Mouse (Mus musculus): Measurements from ENCODE around the gene Zfp764.
"Not testable (repeated sequence)": the region's sequence is repeated elsewhere in the genome, so short reads cannot be mapped to it uniquely, and the experiment has no call there.

Gene Zfp764

DNA sequence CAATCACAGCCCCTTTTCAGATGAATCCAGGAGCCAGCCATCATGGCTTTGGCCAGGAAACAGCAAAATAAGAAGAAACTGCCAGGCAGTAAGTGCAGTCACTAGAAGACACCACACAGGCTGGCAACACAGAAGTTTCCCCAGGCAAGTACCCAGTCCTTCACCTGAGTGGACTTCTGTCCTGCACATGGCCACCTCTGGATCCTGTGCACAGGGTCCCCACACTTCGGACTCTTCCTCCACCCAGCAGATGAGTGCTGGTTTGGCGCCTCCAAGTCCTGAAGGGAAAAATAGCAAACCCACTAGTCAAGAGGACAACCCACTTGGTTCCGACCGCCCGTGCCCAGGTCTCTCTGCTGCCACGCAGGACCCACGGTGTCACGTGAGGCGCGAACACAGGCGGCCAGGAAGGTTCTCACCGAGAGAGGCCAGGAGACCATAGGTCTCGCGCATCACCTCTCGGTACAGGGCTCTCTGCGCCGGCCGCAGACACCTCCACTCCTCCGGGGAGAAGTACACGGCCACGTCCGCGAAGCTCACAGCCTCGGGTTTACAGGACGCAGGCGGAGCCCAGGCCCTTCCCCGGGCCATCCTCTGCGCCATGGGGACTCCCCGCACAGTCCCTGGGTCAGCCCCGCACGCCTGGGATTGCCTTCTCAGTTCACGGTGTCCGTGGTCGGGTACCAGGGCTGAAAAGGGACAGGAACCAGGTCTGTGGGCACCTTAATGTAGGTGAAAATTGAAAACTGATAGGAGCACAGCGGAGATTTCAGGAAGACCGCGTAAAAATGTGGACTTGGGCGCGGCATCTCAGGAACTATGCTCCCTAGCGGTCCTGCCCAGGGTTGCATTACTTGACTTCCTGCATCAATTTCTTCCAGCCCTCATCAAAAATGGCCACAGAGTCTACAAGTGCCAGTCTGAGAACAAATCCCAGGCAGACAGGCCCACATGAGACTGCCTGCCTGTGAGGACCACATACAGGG, at the start of gene Zfp764:
TSS of gene Zfp764 (minus strand) at position 821 of the 986 bp plus-strand sequence.
- peak; percentile 92 for ATAC-seq (ENCODE audit: low TSS enrichment)

DNA sequence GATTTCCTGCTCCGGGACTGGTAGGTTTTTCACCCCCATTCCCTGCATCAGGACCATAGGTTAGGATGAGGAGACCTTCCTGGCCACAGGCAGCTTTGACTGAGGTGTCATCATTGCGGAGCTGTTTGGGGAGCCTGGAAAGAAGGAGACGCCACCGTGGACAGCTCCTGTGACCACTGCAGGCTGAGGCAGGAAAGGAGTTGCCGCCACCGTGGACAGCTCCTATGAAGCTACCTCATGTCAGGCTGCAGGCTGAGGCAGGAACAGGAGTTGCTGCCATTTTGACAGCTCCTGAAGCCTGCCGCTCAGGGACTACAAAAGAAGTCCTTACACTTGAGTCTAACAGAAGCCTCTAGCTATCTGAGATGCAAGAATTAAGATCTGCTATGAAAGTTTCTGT, 48.3 kb upstream of the Zfp764 start:
- ATAC-seq (ENCODE audit: low TSS enrichment): no peak

DNA sequence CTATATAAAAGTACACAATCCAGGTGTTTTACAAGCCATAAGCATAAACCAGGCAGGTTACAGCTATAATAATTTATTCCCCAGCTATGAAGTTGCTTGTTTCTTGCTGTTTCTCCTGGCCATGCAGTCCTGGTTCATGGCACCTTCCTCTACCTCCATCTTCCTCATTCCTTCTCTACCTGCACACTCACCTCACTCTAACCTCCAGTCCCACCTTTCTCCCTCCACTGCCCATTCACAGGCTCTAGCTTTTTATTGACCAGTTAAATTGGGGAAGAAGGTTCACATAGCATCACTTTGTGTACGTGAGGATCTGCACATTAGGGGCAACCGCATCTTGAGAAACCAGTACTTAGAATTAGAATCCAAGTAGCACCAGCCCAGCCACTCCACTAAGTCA, 46.4 kb upstream of the Zfp764 start:
- ATAC-seq (ENCODE audit: low TSS enrichment): no peak

DNA sequence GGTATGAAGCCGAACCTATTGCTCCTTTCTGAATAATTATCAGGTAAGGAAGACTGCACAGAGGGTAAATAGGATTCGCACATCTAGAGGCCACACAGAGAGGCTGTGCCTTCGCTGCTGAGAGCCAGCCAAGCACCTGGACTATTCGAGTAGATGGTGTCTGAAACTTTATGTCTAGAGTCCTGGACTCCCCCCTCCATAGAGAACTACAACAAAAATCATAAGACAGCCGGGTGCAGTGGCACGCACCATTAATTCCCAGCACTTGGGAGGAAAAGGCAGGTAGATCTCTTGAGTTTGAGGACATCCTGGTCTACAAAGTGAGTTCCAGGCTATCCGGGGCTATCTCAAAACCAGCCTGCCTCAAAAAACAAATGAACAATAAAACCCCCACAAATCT, 43.3 kb upstream of the Zfp764 start:
- no peak for ATAC-seq (ENCODE audit: low TSS enrichment)

DNA sequence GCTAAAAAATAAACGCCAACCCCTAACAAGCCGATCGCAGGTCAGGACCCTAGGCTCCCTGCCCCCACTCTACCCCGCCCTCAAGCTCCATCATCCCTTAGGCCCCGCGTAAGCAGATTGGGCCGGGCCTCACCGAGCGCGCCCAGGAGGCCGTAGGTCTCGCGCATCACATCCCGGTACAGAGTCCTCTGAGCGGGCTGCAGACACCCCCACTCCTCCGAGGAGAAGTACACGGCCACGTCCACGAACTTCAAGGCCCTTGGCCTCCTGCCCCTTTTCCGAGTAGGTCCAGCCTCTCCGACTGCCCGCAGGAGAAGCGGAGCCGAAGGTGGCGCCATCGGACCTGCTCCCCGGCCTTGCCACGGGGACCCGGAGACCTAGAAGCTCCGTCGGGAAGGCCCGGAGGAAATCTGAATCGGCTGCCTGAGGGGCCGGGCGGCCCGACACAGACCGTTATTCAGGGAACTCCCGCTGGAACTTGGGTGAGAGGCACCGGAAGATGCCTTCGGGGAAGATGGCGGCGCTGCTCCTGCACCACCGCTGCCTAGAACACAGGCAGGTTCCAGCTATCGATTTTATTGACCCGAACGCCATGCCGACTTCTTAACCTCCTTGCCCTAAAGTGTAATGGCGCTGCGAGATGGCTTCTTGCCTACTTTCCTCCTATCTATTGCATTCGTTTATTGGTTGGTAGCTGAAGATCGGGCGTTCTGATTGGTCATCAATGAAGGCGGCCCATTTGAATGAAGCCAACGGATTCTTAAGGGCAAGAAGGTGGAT, 42.1 kb upstream of the Zfp764 start, which contains the start of gene Zfp689:
TSS of gene Zfp689 (minus strand) at position 638 of the 780 bp plus-strand sequence.
- peak; percentile 82 for ATAC-seq (ENCODE audit: low TSS enrichment)

DNA sequence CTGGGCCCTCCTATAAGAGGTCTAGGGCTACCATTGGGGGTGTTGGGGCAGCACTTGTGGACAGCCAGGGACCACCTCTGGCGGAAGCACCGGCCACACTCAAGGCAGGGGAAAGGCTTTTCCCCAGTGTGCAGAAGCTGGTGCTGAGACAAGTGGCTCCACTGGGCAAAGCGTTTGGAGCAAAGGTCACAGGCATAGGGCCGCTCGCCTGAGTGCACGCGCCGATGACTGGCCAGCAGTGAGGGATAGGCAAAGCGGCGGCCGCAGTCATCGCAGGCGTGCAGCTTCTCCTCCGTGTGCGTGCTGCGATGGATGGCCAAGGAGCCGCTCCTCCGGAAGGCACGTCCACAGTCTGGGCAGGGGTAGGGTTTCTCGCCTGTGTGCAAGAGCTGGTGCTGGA, 37.4 kb upstream of the Zfp764 start:
- ATAC-seq (ENCODE audit: low TSS enrichment): no peak

DNA sequence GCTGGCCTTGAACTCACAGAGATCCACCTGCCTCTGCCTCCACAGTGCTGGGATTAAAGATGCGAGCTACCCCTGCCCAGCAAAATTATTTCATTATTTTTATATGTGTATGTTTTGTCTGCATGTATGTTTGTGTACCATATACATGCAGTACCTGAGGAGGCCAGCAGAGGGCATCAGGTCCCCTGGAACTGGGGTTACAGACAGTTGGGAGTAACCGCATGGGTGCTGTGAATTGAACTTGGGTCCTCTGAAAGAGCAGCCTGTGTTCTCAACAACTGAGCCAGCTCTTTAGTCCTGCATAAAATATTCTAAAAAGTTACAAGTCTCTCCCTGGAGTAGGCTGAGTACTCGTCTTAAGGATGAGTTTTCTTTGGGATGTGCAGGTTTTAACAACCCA, 31.1 kb upstream of the Zfp764 start:
- no peak for ATAC-seq (ENCODE audit: low TSS enrichment)

DNA sequence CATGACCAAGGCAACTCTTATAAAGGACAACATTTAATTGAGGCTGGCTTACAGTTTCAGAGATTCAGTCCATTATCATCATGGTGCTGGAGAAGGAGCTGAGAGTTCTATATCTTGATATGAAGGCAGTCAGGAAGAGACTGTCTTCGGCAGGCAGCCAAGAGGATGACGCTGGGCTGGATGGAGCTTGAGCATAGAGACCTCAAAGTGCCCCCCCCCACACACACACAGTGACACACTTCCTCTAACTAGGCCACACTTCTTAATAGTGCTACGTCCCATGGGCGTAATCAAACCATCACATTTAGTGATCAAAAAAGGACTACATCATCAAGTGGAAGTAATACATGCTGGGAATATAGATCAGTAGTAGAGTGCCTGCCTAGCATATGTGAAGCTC, 28.6 kb upstream of the Zfp764 start:
- no peak for ATAC-seq (ENCODE audit: low TSS enrichment)

DNA sequence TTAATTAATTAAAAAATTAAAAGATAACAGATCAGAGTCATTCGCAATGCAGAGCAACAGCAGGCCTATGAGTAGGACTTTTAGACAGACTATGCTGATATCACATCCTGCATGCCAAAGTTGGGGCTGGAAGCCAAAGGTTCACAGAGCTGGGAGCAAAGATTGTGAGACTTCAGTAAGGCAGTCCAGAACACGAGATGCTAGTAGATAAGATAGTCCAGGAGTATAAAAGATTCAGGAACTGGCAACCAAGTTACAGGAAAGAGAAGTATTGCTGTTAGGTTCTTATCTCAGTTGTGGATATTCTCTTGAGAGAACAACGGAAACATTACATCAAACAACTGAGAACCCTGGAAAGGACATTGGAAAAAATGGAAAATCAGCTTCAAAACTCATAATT, 19.7 kb upstream of the Zfp764 start:
- ATAC-seq (ENCODE audit: low TSS enrichment): no peak

DNA sequence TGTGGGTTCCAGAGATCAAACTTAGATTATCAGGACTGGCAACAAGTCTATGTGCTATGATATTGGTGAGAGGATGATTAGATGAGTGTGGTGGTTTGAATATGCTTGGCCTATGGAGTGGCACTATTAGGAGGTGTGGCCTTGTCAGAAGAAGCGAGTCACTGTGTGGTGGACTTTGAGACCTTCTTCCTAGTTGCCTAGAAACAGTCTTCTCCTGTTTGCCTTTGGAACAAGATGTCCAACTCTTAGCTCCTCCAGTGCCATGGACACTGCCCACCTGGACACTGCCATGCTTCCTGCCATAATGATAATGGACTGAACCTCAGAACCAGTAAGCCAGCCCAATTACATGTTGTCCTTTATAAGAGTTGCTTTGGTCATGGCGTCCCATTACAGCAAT, 19.3 kb upstream of the Zfp764 start:
- ATAC-seq (ENCODE audit: low TSS enrichment): no peak

DNA sequence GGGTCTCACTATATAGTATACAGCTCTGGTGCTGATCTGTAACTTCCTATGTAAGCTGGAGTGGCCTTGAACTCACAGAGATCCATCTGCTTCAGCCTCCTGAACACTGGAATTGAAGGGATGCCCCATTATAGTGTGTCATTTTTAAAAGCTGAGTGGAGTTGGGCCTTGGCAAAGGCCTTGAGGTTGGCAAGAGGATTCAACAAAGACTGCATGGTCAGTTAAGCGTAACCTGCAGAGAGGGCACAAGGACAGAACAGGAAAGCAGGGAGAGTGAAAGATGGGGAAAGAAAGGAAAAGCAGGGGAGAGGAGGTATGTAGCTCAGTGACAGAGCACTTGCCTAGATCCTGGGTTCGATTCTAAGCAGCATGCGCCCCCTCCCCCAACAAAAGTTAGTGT, 18.7 kb upstream of the Zfp764 start:
- no peak for ATAC-seq (ENCODE audit: low TSS enrichment)

DNA sequence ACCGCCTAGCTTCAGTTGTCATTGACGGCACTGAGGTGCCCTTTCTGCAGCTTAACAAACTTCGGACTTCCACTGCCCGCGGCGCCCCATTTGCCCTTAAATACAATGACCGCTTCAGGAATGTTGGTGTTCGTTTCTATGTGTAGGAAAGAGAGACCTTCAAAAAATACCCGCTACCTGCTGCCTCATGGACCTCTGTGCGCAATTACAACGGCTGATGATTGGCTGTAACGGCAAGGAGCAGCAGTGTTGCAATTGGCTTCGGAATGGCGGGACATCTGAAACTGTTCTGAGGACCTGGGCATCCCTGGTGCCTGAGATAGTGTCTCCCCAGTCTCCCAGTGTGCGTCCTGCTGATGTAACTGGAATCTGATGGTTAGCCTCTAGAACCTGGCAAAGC, 15.6 kb upstream of the Zfp764 start:
- ATAC-seq (ENCODE audit: low TSS enrichment): peak; percentile 88; the same call in 1 of the 2 replicates

DNA sequence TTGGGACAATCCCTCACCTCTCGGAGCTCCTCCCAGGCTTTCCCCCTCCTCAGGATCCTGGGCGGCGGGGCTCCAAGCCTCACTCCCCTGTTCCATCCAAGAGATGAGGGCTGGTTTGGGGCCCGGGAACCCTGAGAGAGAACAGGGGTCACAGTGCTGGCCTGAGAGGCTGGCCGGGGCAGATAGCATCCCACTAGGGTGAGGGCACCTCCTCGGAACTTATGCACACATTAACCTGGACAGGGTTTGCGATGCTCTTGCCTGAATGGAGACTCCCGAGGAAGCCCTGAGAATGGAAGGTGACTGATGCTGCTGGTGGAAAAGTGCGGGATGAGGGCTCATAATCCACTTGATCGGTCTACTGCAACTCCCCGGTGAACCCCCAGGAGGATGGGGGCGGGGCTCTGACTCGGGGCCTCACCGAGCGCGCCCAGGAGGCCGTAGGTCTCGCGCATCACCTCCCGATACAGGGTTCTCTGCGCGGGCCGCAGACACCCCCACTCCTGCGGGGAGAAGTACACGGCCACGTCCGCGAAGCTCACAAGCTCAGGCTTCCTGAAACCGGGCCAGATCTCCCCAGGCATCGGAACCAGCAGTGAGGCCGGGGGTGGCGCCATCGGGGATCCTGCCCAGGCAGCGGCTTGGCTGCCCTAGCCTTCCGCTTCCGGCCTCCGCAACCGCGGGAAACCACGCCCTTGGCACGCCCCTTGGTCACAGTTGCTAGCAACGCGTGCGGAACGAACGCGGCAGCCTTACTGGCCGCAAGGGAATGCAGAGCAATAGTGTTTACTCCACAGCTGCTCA, 15.0 kb upstream of the Zfp764 start, which contains the start of gene Zfp688:
TSS of gene Zfp688 (minus strand) at position 681 of the 804 bp plus-strand sequence.
- peak; percentile 91 for ATAC-seq (ENCODE audit: low TSS enrichment)

DNA sequence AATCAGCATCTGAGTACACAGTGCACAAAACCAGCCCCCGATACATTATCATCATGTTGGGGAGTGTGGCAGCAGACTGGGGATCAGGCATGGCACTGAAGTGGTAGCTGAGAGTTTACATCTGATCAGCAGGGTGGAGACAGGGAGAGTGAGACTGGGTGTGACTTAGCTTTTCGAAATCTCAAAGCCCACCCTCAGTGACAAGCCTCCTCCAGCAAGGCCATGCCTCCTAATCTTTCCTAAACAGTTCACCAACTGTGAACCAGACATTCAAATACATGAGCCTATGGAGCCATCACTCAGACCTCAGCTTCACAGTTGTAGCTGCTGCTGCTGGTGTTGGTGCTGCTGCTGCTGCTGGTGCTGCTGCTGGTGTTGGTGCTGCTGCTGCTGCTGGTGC, 4.8 kb upstream of the Zfp764 start:
- no peak for ATAC-seq (ENCODE audit: low TSS enrichment)

DNA sequence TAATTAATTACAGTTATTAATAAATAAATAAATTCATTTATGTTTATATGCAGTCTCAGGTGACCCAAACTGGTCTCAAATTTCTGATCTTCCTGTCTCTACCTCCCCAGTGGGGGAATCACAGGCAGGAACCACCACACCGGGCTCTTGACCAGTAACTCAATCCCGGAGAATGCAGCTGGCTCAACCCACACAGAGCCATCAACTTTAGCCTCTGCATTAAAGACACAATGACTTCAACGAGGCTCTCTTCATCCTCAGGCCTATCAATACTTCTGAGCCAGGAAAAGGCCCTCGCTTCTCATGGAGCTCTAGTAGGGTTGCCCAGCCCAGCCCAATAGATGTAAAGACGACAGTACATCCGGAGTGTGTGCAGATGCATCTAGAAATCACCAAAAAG, 2.5 kb downstream of the Zfp764 start:
- ATAC-seq (ENCODE audit: low TSS enrichment): not testable (repeated sequence)

DNA sequence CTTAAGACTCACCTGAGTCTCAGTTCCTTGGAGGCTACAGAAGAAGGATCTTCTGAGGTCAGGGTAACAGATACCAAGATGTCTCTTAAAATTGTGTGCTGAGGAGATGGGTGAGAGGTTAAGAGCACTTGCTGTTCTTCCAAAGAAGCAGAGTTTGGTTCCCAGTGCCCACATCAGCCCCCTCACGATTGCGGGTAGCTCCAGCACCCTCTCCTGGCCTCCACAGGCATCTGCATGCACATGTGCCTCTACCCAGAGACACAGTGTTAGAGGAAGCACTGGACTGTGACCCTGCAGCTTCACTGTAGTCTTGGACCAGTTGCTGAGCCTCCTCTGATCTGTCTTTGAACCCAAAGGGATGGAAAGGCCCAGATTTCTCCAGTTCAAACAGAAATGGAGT, 3.6 kb downstream of the Zfp764 start:
- ATAC-seq (ENCODE audit: low TSS enrichment): no peak

DNA sequence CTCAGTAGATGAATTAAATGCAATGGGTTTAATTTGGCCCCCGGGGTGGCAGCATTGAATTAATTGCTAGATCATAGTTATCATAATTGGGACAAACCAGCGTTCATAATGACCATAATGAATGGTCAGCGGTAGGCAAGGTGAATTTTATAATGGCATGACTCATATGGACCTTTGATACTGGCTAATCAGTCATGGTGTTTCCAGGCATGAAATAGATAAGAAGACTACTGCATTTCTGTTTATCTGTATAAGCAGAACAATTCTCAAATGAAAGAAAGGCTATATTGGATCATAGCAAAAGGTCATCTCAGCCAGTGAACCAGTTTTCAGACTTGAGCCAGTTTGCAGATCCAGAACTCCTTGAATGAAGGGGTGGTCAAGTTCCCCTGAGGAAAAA, 6.3 kb downstream of the Zfp764 start:
- ATAC-seq (ENCODE audit: low TSS enrichment): no peak

DNA sequence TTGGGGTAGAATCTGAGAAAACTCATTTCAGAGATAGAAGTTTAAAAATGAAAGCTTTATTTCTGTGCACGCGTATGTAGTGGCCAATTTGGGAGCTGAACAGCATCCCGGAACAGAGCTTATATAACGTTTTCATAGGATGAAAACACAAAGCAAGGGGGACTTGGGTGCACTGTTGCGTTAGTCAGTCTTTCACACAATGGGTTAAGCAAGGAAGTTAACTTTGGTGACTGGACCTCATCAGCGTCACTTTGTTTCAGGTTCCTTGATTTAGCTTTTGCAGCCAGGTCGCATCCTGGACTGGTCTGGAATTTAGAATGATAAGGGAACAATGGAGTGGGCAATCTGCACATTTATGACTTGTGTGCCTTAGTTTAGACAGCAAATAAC, 12.7 kb downstream of the Zfp764 start:
- 0 out of 2 replicates have a peak, but pooled peaks have one; percentile 10 for ATAC-seq (ENCODE audit: low TSS enrichment)

DNA sequence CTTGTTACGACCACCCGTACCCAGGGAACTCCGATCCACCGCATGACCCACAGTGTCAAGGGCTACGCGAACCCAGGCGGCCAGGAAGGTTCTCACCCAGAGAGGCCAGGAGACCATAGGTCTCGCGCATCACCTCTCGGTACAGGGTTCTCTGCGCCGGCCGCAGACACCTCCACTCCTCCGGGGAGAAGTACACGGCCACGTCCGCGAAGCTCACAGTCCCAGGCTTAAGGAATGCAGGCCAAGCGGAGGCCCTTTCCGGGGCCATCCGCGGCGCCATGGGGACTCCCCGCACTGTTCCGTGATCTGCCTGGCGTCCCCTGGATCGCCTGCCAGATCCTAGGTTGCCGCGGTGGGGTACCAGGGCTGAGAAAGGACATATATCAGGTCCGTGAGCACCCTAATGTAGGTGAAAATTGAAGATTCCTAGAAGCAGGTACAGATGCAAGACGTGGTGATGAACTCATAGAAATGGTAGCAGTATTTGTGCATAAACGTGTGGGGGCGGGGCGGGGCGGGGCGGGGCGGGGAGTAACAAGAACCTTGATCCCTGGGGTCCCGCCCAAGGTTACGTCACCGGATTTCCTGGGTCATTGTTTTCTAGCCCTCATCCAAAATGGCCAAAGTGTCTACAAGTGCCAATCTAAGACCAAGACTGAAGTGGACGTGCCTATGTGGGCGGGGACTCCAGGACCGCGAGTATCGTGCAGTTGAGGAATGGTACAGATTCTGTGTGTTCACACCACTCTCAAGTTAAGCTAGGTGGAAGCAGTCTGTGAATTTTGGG, 13.3 kb downstream of the Zfp764 start, which contains the start of gene E430018J23Rik:
TSS of gene E430018J23Rik (minus strand) at position 473 of the 787 bp plus-strand sequence.
- peak; percentile 81 for ATAC-seq (ENCODE audit: low TSS enrichment)

DNA sequence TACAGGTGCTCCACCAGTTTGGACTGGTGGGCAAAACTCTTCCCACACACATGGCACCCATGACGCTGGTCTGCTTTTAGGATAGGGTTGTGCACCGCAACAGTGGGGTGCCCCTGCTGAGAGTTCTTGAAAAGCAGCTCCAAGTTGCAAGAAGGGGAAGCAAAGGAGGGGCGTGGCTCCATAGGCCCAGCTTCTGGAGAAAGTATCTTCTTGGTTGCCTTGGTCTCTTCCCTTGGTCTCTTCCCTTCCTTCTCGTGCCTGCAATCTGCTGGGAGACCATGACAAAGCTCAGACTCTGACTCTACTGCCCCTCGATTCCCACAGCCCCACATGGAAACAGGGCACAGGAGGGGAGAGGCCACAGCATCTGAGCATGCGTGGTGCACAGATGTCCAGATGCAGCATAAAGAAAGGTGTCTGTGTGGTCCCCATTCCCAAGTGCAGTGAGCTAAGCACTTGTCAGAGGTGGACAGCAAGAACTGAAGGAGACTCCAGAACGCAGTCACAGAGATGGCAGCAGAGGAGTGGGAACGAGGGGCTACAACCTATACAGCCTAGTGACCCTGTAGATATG, 14.3 kb downstream of the Zfp764 start:
- ATAC-seq (ENCODE audit: low TSS enrichment): no peak
